Mouse (Mus musculus): ENCODE data around the gene Fam221b.

- no peak for TF ChIP-seq CTCF (conservative IDR thresholded peaks at IDR 0.05; ENCODE audit: low read length)
- TF ChIP-seq POU5F1 (IDR thresholded peaks at IDR 0.05; ENCODE audit: borderline replicate concordance, low read length), result no peak
- no peak for TF ChIP-seq NANOG (IDR thresholded peaks at IDR 0.05; ENCODE audit: borderline replicate concordance, low read length)
Measured at GRCm38 (mm10) chr4:43679416-43680043, 10.6 kb upstream of the Fam221b start.
